Mouse (Mus musculus): ENCODE results near the gene Efnb3.

Efnb3 gene

DNA sequence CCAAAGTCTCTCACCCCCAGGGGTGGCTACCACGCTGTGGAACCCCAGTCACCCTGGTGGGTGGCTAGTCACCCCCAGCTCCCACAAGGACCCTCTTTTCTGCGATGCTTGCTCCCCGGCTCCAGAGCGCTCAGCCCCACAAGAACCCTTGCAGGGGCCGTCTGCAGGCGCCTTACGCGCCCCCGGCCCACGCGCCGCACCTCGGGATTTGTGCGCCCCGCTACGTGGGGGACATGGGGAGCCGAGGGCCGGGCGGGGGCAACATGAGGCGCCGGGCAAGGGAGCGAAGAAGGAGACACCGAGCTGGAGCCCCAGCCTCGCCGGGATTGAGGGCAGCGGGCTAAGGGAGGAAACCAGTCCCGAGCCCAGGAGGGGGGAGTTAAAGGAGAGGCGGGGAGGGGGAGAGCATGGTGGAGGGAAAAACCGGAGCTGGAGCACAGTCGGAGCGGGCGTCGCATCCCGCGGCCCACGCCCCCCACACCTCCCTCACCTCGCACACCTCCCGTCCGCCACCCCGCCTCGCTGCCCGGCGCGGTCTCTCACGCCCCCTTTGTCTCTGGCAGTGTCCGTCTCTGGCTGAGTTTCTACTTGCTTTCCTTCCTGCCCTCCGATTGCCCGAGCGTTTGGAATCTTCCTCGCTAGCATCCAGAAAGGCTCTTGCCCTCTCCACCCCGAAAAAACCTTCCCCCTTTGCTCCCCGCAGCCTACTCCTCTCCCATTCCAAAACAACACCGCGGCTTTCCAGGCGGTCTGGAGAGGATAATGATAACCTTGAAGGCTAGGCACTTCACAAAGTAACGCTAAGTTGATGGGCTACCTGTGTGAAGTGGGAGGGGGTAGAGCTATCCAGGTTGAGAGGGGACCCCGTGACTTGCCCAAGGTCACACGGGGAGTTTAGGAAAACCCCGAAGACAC is at the start of gene Efnb3:
Gene Efnb3 (minus strand): TSS at position 355 of the 915 bp plus-strand sequence.
- no peak for DNase-seq (ENCODE audit: low spot score in 2 of 2)

DNA sequence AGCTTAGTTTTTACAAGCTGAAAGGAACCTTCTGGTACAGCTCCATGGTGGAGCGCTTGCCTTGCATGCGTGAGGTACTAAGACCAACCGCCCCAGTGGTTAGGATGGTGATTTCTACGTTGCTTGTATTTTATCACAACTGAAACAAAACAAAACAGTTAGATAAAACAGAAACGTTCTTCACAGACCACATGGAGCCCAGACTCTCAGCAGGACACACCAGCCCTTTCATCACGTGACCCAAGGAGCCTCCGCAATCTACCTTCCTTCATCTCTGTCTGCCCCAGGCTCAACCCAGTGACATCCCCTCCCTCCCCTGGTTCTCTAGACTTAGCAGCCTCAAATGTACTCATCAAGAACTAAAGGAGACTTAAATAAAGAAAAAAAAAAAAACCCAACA is 49.4 kb upstream of the Efnb3 start:
- DNase-seq (ENCODE audit: low spot score in 2 of 2): no peak

DNA sequence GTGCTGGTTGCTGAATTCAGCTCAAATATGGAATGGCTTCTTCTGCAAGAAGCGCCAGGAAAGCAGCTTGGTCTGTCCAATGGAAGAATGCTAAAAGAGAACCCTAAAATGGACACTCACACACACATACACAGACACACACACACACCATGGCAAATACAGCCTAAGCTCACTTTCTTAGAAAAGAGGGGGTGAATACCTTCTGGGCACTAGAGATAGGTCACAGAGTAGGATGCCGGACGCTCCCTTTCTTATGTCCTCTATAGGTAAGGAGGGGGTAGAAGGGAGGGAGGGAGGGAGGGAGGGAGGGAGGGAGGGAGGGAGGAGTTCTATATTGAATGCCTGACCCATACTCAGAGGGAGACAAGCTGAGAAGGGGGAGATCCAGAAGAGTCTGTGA is 48.5 kb upstream of the Efnb3 start:
- DNase-seq (ENCODE audit: low spot score in 2 of 2): no peak

DNA sequence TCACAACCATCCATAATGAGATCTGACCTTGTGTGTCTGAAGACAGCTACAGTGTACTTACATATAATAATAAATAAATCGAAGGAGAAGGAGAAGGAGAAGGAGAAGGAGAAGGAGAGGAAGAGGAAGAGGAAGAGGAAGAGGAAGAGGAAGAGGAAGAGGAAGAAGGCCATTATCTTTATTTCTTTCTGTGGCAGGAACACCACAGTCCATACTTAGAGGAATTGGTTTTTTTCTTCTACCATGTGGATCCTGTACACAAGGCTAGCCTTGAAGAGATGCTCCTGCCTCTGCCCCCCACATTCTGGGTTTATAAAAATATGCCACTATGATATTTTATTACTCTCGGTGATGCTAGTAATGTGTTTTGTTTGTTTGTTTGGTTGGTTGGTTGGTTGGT is 46.8 kb upstream of the Efnb3 start:
- DNase-seq (ENCODE audit: low spot score in 2 of 2): no peak

DNA sequence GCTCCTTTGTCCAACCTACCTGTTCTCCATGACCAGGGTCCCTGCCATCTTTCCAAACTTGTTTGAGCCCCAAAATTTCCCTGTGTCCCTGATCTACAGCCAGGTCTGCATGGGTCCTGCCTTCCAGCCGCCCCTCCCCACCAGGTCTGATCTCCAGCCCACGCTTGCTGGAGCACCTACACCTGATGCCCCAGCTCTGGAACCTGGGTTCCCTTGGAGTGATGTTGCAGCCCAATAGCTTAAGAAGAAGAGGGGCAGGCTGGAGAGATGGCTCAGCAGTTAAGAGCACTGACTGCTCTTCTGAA is 46.4 kb upstream of the Efnb3 start:
- no peak for DNase-seq (ENCODE audit: low spot score in 2 of 2)

DNA sequence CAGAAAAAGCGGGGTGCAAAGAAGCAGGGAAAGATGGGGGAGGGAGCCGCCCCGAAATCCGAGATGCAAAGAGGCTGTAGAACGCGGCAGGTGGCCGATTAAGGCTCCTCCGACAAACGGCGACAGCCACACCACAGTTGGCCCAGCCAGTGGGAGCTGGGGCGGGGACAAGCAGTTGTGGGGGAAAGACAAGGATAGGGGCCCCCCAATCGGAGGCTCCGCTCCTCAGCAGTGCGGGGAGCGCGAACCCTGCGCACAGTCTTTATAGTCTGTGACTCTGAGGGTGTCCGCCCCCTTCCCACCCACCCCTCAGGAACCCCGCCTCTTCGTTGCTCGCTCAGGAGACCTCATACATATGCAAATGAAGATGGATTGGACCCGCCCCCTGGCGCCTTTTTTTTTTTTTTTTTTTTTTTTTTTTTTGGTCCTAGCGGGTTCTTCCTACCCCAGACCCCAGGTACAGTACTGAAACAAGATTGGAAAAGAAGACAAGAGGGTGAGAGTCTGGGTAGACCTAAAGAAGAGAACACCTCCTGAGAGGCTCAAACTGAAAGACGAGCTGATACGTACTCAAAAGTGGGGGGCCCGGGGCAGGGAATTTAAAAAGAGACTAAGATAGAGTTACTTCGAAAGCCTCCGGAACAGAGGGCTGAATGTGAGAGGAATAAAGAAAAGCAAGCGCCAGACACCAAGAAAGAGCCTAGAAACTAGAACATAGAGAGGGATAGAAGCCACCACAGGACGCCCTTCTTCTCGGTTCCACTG is 45.9 kb upstream of the Efnb3 start, which contains the start of gene Atp1b2:
Gene Atp1b2 (minus strand): TSS at position 217 of the 765 bp plus-strand sequence.
- peak; percentile 85 to 91 for DNase-seq (ENCODE audit: low spot score in 2 of 2)

DNA sequence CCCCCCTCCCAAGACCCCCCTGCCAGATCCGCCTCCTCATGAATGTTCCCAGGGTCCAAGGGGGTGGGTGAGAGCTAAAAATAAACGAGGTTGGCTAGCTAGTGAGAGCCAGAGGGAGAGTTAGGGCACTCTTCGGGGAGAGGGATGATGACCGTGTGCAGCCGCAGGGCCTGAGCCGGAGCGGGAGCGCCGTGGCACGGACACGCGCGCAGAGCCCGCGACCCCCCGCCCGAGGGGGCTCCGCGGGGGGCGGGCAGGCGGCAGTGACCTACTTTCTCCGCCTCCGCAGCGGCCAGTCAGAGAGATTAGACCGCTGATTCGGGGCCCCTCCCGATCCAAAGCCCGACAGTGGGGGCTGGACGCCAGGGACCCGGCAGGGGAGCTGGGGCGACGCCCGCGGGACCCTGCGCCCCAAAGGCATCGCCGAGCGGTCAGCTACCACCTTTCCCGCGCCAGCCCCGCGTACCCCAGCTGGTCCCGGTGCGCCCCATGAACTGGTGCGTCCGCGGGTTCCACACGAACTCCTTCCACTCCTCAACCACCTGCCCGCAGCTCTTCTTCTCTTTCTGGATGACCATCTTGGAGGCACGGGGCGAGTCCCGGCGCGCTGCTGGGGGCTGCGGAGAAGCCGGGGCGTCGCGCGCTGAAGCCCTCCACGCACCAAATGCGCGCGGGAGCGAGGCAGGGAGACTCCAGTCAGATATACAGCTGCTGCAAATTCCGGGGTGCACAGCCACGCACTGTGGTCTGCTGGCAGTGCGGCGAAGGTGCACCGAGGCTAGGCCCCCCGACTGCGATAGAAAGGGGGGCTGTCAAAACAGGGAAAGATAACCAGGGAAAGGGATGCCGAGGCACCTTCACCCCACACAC is 45.0 kb upstream of the Efnb3 start:
- peak; percentile 36 to 76 for DNase-seq (ENCODE audit: low spot score in 2 of 2)

DNA sequence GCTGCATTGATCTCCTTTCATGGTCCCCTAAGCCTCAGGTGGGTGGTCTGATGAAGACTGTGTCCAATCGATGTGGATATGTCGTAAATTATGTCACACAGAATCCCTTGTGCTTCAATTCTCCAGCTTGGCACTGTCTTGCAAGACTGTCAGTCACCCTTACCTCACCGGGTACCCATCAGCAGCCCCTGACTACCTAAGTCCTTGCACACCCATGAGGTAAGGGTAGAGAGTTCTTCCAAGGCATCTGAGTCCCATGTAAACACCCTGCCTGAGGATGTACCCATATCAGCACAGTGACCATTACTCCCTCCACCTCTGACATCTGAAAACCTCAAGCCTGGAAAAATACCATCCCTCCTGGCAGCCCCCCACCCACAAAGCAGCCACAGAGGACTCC is 44.3 kb upstream of the Efnb3 start:
- DNase-seq (ENCODE audit: low spot score in 2 of 2): no peak

DNA sequence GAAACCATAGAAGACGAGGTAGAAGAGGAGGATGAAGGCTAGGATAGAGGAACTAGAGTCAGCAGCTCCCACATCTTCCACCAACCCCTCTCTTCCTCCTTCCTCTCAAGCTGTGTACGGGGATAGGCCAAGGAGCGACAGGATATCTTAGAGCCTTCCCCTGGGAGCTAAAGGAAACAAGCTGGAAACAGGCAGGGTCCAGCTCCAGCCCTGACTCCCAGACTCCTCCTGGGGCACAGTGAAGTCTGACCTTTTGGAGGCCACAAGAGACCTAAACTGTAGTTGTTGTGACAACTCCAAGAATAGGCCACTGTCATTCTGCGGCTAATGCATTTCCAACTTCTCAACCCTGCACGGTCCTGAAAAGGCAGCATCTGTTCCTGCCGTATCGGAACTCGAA is 43.5 kb upstream of the Efnb3 start:
- DNase-seq (ENCODE audit: low spot score in 2 of 2): no peak

DNA sequence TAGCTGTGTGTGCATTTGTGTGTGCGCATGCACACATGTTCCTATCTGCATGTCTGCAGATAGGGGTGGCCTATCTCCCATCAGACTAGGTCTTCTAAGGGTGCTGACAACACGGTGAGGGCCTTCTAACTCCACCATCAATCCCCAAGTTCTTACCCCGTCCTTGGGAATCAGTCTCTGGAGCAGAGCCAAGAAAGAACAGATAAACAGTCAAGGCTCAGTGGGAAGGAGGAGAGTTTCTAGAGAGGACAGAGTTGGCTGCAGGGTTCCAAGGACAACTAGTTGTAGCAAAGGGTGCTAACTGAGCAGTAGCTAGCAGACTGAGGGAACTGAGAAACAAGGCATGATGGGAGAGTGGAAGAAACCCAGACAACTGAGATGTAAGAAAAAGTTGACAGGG is 41.8 kb upstream of the Efnb3 start:
- DNase-seq (ENCODE audit: low spot score in 2 of 2): no peak

DNA sequence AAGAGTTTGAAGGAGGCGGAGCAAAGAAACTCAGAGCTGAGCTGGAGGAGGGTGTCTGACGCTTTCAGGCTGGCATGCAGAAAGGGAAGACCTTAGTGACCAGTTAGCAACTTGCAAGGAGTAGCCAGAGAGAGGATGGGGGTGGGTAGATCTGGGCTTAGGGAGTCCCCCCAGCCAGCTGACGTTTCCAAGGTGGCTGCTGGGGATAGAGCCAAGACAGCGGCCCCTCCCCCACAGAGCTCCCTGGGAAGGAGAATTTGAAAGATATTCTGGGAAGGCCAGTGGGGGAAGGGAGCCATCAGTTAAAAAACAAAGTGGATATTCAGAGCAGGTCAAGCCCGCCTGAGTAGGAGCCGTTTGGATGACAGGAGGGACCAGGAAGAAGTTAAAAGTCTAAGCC is 40.1 kb upstream of the Efnb3 start:
- DNase-seq (ENCODE audit: low spot score in 2 of 2): no peak

DNA sequence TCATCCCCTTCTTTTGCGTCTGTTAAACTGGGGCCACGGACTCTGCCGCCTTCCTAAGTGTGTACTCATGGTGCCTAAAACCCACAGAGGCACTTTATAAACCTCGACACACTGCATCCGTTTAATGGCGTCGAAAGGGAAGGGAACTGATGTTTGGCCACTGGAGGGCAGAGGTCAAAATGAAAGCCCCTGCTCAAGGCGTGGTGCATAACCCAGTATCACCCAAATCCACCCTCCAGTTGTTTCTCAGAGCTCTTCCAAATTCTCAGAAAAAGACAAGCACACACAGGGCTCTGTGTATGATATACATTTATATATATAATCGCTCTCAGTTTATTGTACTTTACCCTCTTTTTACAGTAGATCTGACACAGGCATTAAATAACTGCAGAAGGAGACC is 39.4 kb upstream of the Efnb3 start:
- DNase-seq (ENCODE audit: low spot score in 2 of 2): no peak

DNA sequence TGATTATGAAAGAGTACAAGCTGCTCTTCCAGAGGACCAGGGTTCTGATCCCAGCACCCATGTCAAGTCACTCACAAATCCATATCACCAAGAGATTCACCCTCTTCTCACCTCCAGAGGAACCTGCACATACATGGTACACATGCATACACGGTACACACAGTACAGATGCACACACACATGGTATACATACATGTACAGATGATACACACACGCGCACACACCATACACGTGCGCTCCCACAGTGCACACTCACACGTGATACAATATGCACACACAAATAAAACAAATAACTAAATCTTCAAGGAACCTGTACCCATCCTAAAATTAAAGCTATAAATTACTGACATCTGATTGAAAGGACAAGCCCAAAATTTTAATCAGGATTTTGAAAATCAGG is 34.8 kb upstream of the Efnb3 start:
- no peak for DNase-seq (ENCODE audit: low spot score in 2 of 2)

DNA sequence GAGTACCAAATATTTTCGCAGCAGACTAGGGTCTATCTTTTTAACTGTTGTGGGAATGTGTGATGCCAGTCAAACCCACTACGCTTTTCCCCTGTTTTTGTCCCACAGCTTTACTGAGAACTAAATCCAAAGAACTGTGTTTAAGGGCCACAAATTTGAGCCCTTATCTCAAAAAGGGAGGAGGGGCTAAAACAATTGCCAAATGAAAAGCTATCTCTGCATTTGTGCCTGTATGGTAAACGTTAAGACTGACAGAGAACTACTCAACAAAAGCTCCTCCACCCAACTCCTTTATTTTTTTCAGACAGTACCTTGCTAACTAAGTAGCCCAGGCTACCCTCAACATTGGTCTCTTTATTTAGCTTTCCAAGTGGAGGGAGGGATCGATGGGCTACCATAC is 32.8 kb upstream of the Efnb3 start:
- DNase-seq (ENCODE audit: low spot score in 2 of 2): no peak

DNA sequence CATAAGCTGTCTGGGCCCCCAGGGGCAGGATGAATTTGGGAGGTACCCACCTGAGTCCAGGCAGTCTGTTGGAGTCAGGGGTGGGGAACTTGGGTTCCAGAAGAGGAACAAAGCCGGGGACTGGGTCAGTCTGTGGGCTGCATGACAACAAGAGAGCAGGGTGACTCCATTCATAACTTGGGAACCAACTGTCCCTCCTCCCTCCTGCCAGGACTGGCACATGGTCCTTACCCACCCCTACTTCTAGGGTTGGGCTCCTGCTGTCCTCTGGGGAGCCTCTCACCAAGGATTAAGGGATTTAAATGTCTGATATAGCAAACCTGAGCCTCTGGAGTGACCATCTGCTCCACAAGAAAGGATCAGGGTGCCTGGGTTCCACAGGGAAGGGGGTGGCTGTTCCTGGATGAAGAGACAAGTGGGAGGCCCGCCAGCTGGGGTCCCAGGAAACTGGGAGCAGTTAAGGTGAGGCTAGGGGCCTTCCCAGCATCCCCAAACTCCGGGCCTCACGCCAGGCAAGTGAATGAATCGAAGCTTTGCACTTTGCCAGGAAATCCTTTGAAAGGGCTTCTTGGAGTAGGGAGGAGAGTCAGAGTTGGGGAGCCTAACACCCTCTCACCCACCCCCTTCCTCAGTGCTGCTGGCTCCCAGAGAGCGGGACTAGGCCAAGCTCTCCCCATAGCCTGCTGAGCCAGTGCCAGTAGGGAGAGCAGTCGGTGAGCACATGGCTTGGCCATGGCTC is 32.1 kb upstream of the Efnb3 start:
- no peak for DNase-seq (ENCODE audit: low spot score in 2 of 2)

DNA sequence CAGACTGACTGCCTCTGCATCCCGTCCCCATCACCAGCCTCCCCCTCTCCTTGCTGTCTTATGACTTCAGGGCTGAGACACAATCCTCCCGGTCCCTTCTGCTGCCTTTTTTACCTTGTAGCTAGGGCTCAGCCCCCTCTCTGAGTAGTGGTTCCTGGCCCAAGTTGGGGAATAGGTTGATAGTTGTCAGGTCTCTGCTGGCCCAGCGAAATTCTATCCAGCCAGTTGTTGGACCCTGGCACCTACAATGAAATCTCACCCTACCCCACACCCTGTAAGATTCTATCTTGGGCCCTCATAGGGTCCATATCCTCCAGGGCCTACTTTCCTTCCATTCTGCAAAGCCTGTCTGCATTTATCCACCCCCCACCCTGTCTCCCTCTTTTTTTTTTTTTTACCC is 31.4 kb upstream of the Efnb3 start:
- DNase-seq (ENCODE audit: low spot score in 2 of 2): no peak

DNA sequence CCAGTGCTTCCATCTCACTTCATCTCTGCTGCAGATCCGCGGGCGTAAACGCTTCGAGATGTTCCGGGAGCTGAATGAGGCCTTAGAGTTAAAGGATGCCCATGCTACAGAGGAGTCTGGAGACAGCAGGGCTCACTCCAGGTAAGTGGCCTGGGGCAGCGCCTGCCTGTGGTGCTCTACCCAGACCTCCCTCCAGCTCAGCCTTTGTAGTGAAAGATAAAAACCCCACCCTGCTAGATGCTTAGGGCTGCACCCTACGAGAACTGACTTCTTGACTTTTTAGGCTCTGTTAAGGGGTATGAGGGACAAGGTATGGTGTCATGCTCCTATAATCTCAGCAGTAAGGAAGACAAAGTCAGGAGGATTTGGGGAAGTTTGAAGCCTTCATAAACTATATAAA is 30.6 kb upstream of the Efnb3 start:
- DNase-seq (ENCODE audit: low spot score in 2 of 2): no peak

DNA sequence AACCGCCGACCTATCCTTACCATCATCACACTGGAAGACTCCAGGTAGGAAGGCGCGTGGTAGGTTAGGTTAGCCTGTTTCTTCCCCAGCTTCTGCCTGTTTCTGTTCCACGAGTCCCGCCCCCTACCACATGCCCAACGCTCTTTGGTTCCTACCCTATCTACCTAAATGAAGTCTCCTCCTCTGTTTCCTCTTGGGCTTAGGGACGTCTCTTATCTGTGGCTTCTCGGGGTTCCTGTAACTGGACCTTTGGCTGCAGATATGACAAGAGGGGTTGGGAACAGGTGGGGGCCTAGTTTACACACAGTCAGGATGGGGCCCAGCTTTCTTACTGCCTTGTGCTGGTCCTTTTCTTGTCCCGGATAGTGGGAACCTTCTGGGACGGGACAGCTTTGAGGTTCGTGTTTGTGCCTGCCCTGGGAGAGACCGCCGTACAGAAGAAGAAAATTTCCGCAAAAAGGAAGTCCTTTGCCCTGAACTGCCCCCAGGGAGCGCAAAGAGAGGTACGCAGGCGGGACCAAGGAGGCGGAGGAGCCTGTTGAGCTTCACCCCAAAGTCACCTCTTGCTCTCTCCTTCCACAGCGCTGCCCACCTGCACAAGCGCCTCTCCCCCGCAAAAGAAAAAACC is 29.3 kb upstream of the Efnb3 start:
- DNase-seq (ENCODE audit: low spot score in 2 of 2): peak in 1 of 2 experiments; percentile 31

DNA sequence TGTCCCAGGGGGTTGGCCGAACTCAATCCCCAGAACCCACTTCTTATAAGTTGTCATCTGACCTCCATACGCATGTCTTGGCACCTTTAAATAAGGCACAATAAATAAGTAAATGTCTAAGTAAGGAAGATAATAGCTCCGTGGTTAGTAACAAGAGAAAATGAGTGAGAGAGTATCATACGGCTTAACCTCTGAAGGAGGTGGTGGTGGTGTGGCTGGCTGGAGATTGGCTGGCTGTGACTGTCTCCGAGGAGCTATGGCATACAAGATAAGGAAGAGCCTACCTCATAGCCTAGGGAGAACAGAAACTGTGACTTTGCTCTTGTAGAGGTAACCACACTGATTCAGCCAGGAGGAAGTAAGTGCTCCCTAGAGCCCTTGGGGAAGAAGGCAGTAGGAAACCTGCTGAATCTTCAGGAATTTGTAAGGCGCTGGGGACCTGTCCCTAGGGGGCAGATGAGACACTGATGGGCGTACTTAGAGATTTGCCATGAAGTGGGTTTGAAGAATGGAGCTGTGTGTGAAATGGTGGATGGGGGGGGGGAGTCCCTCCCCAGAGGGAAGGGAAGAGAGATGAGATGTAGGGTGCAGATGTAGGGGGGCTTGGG is 25.8 kb upstream of the Efnb3 start:
- peak; percentile 67 to 73 for DNase-seq (ENCODE audit: low spot score in 2 of 2)

DNA sequence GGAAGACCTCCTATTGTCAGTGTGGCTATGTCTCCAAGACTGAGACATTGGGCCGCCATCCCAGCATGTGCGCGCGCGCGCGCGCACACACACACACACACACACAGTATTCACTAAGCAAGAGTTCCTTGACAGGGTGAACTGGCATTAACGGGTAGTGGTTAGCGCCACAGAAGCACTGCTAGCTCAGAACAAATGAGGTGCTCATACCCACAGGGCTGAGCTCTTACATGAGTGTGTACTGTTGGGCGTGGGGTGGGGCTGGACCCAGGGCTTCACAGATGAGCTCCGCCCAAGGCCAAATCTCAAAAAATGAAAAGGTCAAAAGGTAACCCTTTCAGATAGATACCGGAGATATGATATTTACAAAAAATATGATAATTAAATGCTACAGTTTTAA is 24.9 kb upstream of the Efnb3 start:
- peak in 1 of 2 experiments; percentile 43 for DNase-seq (ENCODE audit: low spot score in 2 of 2)

DNA sequence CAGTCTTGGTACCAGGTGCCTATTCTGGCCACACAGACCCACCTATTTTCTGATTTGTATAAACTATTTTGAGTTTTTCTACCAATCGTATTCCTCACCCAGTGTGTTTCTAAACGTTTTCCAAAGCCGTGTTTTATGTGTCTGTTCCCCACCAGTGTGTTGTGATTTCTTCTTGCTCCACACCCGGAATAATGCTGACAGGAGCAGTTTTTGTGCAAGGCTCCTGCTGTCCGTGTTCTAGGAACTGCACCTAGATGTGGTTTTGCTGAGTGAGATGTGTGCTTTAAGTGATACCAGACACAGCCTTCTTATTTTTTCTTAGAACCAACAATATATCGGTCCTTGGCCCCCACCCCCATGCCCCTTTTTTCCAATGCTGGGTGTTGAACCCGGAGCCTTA is 24.0 kb upstream of the Efnb3 start:
- no peak for DNase-seq (ENCODE audit: low spot score in 2 of 2)

Measured in spleen, postnatal 4 days (tissue).